ENCODE assay signal across 9 mouse cellular contexts in genomic region chrX:136993641-136994040, GRCm38 (mm10). TPM values are rescaled to one million over a fixed set of nuclear protein-coding genes. Genes with fewer than 3 reads are reported as not detected.
A peak's percentile ranks its signal among the peaks of the same experiment; 100 is the strongest.
DNase-seq lines count a peak whose midpoint lies in the region; ATAC-seq and TF ChIP-seq lines count a peak whose summit lies in the region.
"Had no signal": no experiment of that assay in that cellular context is flagged by ENCODE, and none has a peak within 500 bp of the region (broad histone marks: within the 10 kb centered on the region; RNA-seq: fewer than 3 reads in every experiment).

No protein-coding gene starts in this region.

- H3K9ac ChIP-seq in heart, embryonic 12.5 days = no peak overlapping the region
- H3K9ac ChIP-seq in embryonic facial prominence, embryonic 14.5 days (ENCODE audit: low read depth, low read length) = peak overlapping the region; percentile 57
- peak overlapping the region; percentile 47; the same call in 1 of the 2 replicates for H3K9ac ChIP-seq in limb, embryonic 14.5 days (ENCODE audit: low read depth, low read length, severe bottlenecking)

- WGBS in heart, embryonic 12.5 days = 32% methylated on average over 14 of the region's 14 CpGs
- 27% methylated on average over 14 of the region's 14 CpGs for WGBS in embryonic facial prominence, embryonic 14.5 days
- 33% methylated on average over 14 of the region's 14 CpGs for WGBS in limb, embryonic 14.5 days

- no peaks in the 10 kb centered on the region for H3K9me3 ChIP-seq in heart, embryonic 12.5 days (replicated peaks)
- no peaks in the 10 kb centered on the region for H3K9me3 ChIP-seq in E14TG2a.4 (ENCODE audit: low read length)
- no peaks in the 10 kb centered on the region for H3K9me3 ChIP-seq in embryonic facial prominence, embryonic 14.5 days (ENCODE audit: control insufficient read depth, low read length)
- no peaks in the 10 kb centered on the region for H3K9me3 ChIP-seq in limb, embryonic 14.5 days (ENCODE audit: control insufficient read depth, low read length)
- H3K9me3 ChIP-seq: G1E had no signal

- H3K4me1 ChIP-seq in heart, embryonic 12.5 days (replicated peaks) = no peaks in the 10 kb centered on the region
- H3K4me1 ChIP-seq in E14TG2a.4 (replicated peaks; ENCODE audit: low read depth, low read length) = peaks cover 22% of the 10 kb centered on the region
- H3K4me1 ChIP-seq in embryonic facial prominence, embryonic 14.5 days (ENCODE audit: control insufficient read depth, insufficient read depth, low read length) = no peaks in the 10 kb centered on the region
- no peaks in the 10 kb centered on the region for H3K4me1 ChIP-seq in limb, embryonic 14.5 days (ENCODE audit: control insufficient read depth, insufficient read depth, low read length)

- peak overlapping the region; percentile 75 for H3K4me2 ChIP-seq in heart, embryonic 12.5 days
- peak overlapping the region; percentile 62 for H3K4me2 ChIP-seq in embryonic facial prominence, embryonic 14.5 days (ENCODE audit: low read depth, low read length)
- H3K4me2 ChIP-seq in limb, embryonic 14.5 days (replicated peaks; ENCODE audit: low read depth, low read length, severe bottlenecking) = peak overlapping the region; percentile 52

- H3K36me3 ChIP-seq in heart, embryonic 12.5 days = no peaks in the 10 kb centered on the region
- no peaks in the 10 kb centered on the region; the same call in 1 of the 2 replicates for H3K36me3 ChIP-seq in E14TG2a.4 (ENCODE audit: insufficient read depth, low read length)
- no peaks in the 10 kb centered on the region for H3K36me3 ChIP-seq in embryonic facial prominence, embryonic 14.5 days (ENCODE audit: control insufficient read depth, insufficient read depth, low read length)
- no peaks in the 10 kb centered on the region for H3K36me3 ChIP-seq in limb, embryonic 14.5 days (ENCODE audit: control insufficient read depth, insufficient read depth, low read length)

- peaks cover 45% of the 10 kb centered on the region for H3K27me3 ChIP-seq in heart, embryonic 12.5 days (replicated peaks)
- peaks cover 3% of the 10 kb centered on the region; the same call in 1 of the 2 replicates for H3K27me3 ChIP-seq in E14TG2a.4 (ENCODE audit: insufficient read depth, low read length)
- H3K27me3 ChIP-seq in embryonic facial prominence, embryonic 14.5 days (replicated peaks; ENCODE audit: control insufficient read depth, insufficient read depth, low read length) = peaks cover 9% of the 10 kb centered on the region
- peaks cover 10% of the 10 kb centered on the region; the same call in 1 of the 2 replicates for H3K27me3 ChIP-seq in limb, embryonic 14.5 days (ENCODE audit: control insufficient read depth, insufficient read depth, low read length)

- TF ChIP-seq POLR2A in limb, embryonic 14.5 days (IDR thresholded peaks at IDR 0.05; ENCODE audit: borderline replicate concordance, extremely low read depth, insufficient read depth, insufficient read length) = no peak

- H3K27ac ChIP-seq in heart, embryonic 12.5 days (ENCODE audit: poor library complexity, severe bottlenecking) = no peak overlapping the region
- H3K27ac ChIP-seq in embryonic facial prominence, embryonic 14.5 days (replicated peaks; ENCODE audit: low read depth, low read length) = no peak overlapping the region
- H3K27ac ChIP-seq in limb, embryonic 14.5 days (replicated peaks; ENCODE audit: low read depth, low read length) = no peak overlapping the region

- DNase-seq in heart, postnatal 4 days = no peak
- DNase-seq in embryonic facial prominence, embryonic 14.5 days (ENCODE audit: low spot score) = no peak
- DNase-seq in limb, embryonic 14.5 days (ENCODE audit: low spot score) = no peak
- DNase-seq in B cell, adult 2 months = no peak
- DNase-seq in thymus, postnatal 0 days (ENCODE audit: low spot score) = no peak
- no peak for DNase-seq in ovary, postnatal 36 days (ENCODE audit: low spot score)

- peak overlapping the region; percentile 46 for H3K4me3 ChIP-seq in heart, embryonic 12.5 days
- H3K4me3 ChIP-seq in E14TG2a.4 (replicated peaks; ENCODE audit: low read length) = peak overlapping the region; percentile 64
- H3K4me3 ChIP-seq in embryonic facial prominence, embryonic 14.5 days (ENCODE audit: low read depth, low read length) = peak overlapping the region; percentile 43
- peak overlapping the region; percentile 36 for H3K4me3 ChIP-seq in limb, embryonic 14.5 days (replicated peaks; ENCODE audit: low read length)

- ATAC-seq in heart, embryonic 12.5 days (ENCODE audit: insufficient number of reproducible peaks, low FRiP score) = no peak
- ATAC-seq in embryonic facial prominence, embryonic 14.5 days (ENCODE audit: low read depth) = no peak
- no peak for ATAC-seq in limb, embryonic 14.5 days (ENCODE audit: low FRiP score, low read depth)

- no peak for TF ChIP-seq CTCF in E14TG2a.4 (conservative IDR thresholded peaks at IDR 0.05; ENCODE audit: low read length)

RNA-seq across cellular contexts. Expression of gene Zcchc18, which starts 0.7 kb away (rescaled TPM):
- 2.7 and 4.1 TPM in 2 replicates for polyA plus RNA-seq in heart, embryonic 12.5 days (2016; fragmentation: Nextera tagmentation; extraction: Ambion mirVana)
- total RNA-seq in heart, postnatal 4 days (2021) = under 1 TPM; 0.17 to 0.25 TPM
- polyA plus RNA-seq in embryonic facial prominence, embryonic 14.5 days (2014; fragmentation: Nextera tagmentation; extraction: Ambion mirVana) = 21.5 and 23.3 TPM in 2 replicates
- polyA plus RNA-seq in limb, embryonic 14.5 days (2012; rRNA removed) = 11.4 TPM in 2 replicates
- 17.1 and 21.3 TPM in 2 replicates for polyA plus RNA-seq in limb, embryonic 14.5 days (2014; fragmentation: Nextera tagmentation; extraction: Ambion mirVana)
- 2.7 and 3.5 TPM in 2 replicates for polyA plus RNA-seq in thymus, postnatal 0 days (2015; fragmentation: Nextera tagmentation; extraction: Ambion mirVana)
- polyA plus RNA-seq: G1E had no signal

RNA-seq across cellular contexts. Expression of gene Tmsb15b1, which starts 17.0 kb away (rescaled TPM):
- polyA plus RNA-seq in heart, embryonic 12.5 days (2016; fragmentation: Nextera tagmentation; extraction: Ambion mirVana) = 11.7 and 12.1 TPM in 2 replicates
- 1 to 10 TPM; 1.2 to 3.3 TPM for total RNA-seq in heart, postnatal 4 days (2021)
- 26.8 and 30.7 TPM in 2 replicates for polyA plus RNA-seq in embryonic facial prominence, embryonic 14.5 days (2014; fragmentation: Nextera tagmentation; extraction: Ambion mirVana)
- polyA plus RNA-seq in limb, embryonic 14.5 days (2012; rRNA removed) = 6.3 and 11.3 TPM in 2 replicates
- polyA plus RNA-seq in limb, embryonic 14.5 days (2014; fragmentation: Nextera tagmentation; extraction: Ambion mirVana) = 28.5 and 30.8 TPM in 2 replicates
- polyA plus RNA-seq in thymus, postnatal 0 days (2015; fragmentation: Nextera tagmentation; extraction: Ambion mirVana) = 47.4 and 55.3 TPM in 2 replicates
- polyA plus RNA-seq: G1E had no signal

RNA-seq across cellular contexts. Expression of gene Tmsb15l, which starts 17.0 kb away (rescaled TPM):
- polyA plus RNA-seq in heart, embryonic 12.5 days (2016; fragmentation: Nextera tagmentation; extraction: Ambion mirVana) = 1.4 and 2.3 TPM in 2 replicates
- total RNA-seq in heart, postnatal 4 days (2021) = under 1 TPM in 1 of 2 experiments, not detected in 1; 0.36 TPM
- polyA plus RNA-seq in embryonic facial prominence, embryonic 14.5 days (2014; fragmentation: Nextera tagmentation; extraction: Ambion mirVana) = 1.8 and 6.2 TPM in 2 replicates
- 4.8 and 8.3 TPM in 2 replicates for polyA plus RNA-seq in limb, embryonic 14.5 days (2012; rRNA removed)
- polyA plus RNA-seq in limb, embryonic 14.5 days (2014; fragmentation: Nextera tagmentation; extraction: Ambion mirVana) = 5.3 and 6.6 TPM in 2 replicates
- polyA plus RNA-seq in thymus, postnatal 0 days (2015; fragmentation: Nextera tagmentation; extraction: Ambion mirVana) = 4.0 and 9.2 TPM in 2 replicates
- polyA plus RNA-seq: G1E had no signal

RNA-seq across cellular contexts. Expression of gene Tmsb15b2, which starts 18.3 kb away (rescaled TPM):
- polyA plus RNA-seq in heart, embryonic 12.5 days (2016; fragmentation: Nextera tagmentation; extraction: Ambion mirVana) = 18.1 and 22.5 TPM in 2 replicates
- 1 to 10 TPM; 5.3 to 9.7 TPM for total RNA-seq in heart, postnatal 4 days (2021)
- polyA plus RNA-seq in embryonic facial prominence, embryonic 14.5 days (2014; fragmentation: Nextera tagmentation; extraction: Ambion mirVana) = 52.9 and 64.3 TPM in 2 replicates
- polyA plus RNA-seq in limb, embryonic 14.5 days (2012; rRNA removed) = 13.4 and 19.8 TPM in 2 replicates
- 51.9 and 55.5 TPM in 2 replicates for polyA plus RNA-seq in limb, embryonic 14.5 days (2014; fragmentation: Nextera tagmentation; extraction: Ambion mirVana)
- polyA plus RNA-seq in thymus, postnatal 0 days (2015; fragmentation: Nextera tagmentation; extraction: Ambion mirVana) = 61.3 and 62.1 TPM in 2 replicates
- total RNA-seq: G1E had no signal
- polyA plus RNA-seq: G1E had no signal

RNA-seq across cellular contexts. Expression of gene Slc25a53, which starts 44.5 kb away (rescaled TPM):
- polyA plus RNA-seq in heart, embryonic 12.5 days (2016; fragmentation: Nextera tagmentation; extraction: Ambion mirVana) = 5.1 and 5.4 TPM in 2 replicates
- 1 to 10 TPM; 6.6 to 7.9 TPM for total RNA-seq in heart, postnatal 4 days (2021)
- 9.8 and 13.6 TPM in 2 replicates for polyA plus RNA-seq in embryonic facial prominence, embryonic 14.5 days (2014; fragmentation: Nextera tagmentation; extraction: Ambion mirVana)
- 10.8 and 11.4 TPM in 2 replicates for polyA plus RNA-seq in limb, embryonic 14.5 days (2012; rRNA removed)
- polyA plus RNA-seq in limb, embryonic 14.5 days (2014; fragmentation: Nextera tagmentation; extraction: Ambion mirVana) = 11.3 and 13.7 TPM in 2 replicates
- 12.1 and 12.3 TPM in 2 replicates for polyA plus RNA-seq in thymus, postnatal 0 days (2015; fragmentation: Nextera tagmentation; extraction: Ambion mirVana)
